Mouse (Mus musculus) midbrain, postnatal 0 days (tissue): Measurements from ENCODE around the gene Foxk2. TPM values are rescaled to one million over a fixed set of nuclear protein-coding genes. Genes with fewer than 3 reads are reported as not detected.

Experiments
- ATAC-seq: fragments of 200-750 bp; cut with Nextera tagmentation; 2 replicates; pipeline ENCODE4 v1.8.0; 2017; ENCODE audit warnings: moderate number of reproducible peaks, mild to moderate bottlenecking, moderate TSS enrichment, moderate library complexity; ENCODE audit not compliant: low FRiP score
- DNase-seq: peaks from one replicate; pipeline ENCODE4 v3.0.0-alpha.2; 2015; ENCODE audit warnings: low spot score
- H3K27ac ChIP-seq: fragments of 300-500 bp; sonication (generic); 2 replicates; pipeline ENCODE4 v1.5.1; 2014; ENCODE audit warnings: low read depth, mild to moderate bottlenecking, low read length, mixed read lengths
- H3K27me3 ChIP-seq: fragments of 300-500 bp; sonication (generic); 2 replicates; pipeline ENCODE4 v1.6.1; 2014; ENCODE audit warnings: low read length, control low read depth, mixed read lengths; ENCODE audit not compliant: insufficient read depth
- H3K36me3 ChIP-seq: fragments of 300-500 bp; sonication (generic); 2 replicates; pipeline ENCODE4 v1.6.1; 2014; ENCODE audit warnings: low read length, control low read depth, mixed read lengths; ENCODE audit not compliant: insufficient read depth
- H3K4me1 ChIP-seq: fragments of 300-500 bp; sonication (generic); 2 replicates; pipeline ENCODE4 v1.6.1; 2014; ENCODE audit warnings: mild to moderate bottlenecking, control low read depth, antibody characterized with exemption, low read length, mixed read lengths; ENCODE audit not compliant: insufficient read depth
- H3K4me2 ChIP-seq: fragments of 300-500 bp; sonication (generic); 2 replicates; pipeline ENCODE4 v1.6.1; 2014; ENCODE audit warnings: low read depth, mild to moderate bottlenecking, low read length, mixed read lengths; ENCODE audit not compliant: poor library complexity, severe bottlenecking
- H3K4me3 ChIP-seq: fragments of 300-500 bp; sonication (generic); 2 replicates; pipeline ENCODE4 v1.5.1; 2014; ENCODE audit warnings: low read depth, mild to moderate bottlenecking, low read length, moderate library complexity
- H3K9ac ChIP-seq: fragments of 300-500 bp; sonication (generic); replicated peaks from 2 replicates; pipeline ENCODE4 v1.6.1; 2014; ENCODE audit warnings: mild to moderate bottlenecking, low read length, moderate library complexity, mixed read lengths; ENCODE audit not compliant: poor library complexity, severe bottlenecking
- H3K9me3 ChIP-seq: fragments of 300-500 bp; sonication (generic); 2 replicates; pipeline ENCODE4 v1.6.1; 2016; ENCODE audit warnings: low read length, control low read depth
- CTCF ChIP-seq: IDR thresholded peaks from 2 replicates; pipeline ENCODE4 v1.5.1; 2016; ENCODE audit warnings: antibody characterized with exemption, mild to moderate bottlenecking
- WGBS: fragments of 180-500 bp; shearing (Covaris S2); extraction: QIAGEN DNeasy Blood & Tissue Kit; methylation state at CpG from one replicate; pipeline ENCODE4 v1.1.7; 2014; 5-methylcytosine and 5-hydroxymethylcytosine counted together
- polyA plus RNA-seq: library from polyadenylated mRNA; unstranded; fragments of >200 nt; fragmentation: Nextera tagmentation; extraction: Ambion mirVana; gene quantifications from 2 replicates; pipeline ENCODE4 v1.2.1, GENCODE M21; 2015
- total RNA-seq: library from RNA; depleted of rRNA; stranded (reverse); fragments of >200 nt; gene quantifications from 2 replicates; pipeline ENCODE4 v1.2.3, GENCODE M21; 2014

Gene Foxk2
- total and polyA plus RNA-seq, 2 experiments from 2014 or later = 13.2 to 92.9 TPM

DNA sequence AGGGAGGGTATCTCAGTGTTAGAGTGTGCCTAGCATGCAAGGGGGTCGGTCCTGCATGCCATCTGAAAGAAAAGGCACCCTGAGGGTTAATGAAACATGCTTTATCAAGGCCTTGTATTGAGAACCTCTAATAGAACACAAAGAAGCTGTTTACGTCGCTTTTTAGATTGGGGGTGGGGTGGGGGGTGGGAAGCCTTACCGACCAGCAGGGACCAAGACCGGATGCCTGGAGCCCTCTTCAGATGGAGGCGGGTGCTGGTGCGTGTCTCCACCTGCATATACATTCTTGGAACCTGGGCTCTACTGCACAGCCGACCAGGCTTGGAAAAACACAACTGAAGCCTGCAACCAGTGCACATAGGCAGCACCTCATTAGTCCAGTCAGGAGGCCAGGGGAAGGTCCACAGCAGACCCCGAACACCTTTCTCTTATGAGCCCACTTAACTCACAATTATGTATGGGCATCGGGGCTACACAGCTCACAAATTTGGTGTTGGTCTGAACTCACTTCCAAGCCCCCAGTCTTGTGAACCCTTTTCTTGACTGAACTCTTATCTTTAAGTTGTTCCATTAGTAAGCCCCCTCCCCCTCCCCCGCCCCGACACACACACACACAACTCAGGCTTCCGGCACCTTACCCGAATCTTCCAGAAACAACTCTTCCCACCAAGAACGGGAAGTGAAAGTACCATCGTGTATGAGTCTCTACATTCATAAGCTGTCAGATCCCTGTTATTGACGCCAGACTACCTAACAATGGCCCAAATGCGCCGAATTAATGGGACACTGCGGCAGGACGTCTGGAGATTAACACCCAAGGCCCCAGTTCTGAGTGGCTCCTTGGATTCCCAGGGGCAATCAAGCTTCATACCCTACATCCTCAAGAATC is 31.4 kb upstream of the Foxk2 start:
- Histone ChIP-seq H3K9me3 (no peaks in the 10 kb centered on the region), H3K4me1 (peaks cover 8% of the 10 kb centered on the region), H3K27me3 (no peaks in the 10 kb centered on the region), H3K36me3 (peaks cover 28% of the 10 kb centered on the region), H3K9ac (peak overlapping the region; percentile 59), H3K4me3 (peak overlapping the region; percentile 68), H3K27ac (peak overlapping the region; percentile 62), H3K4me2 (peak overlapping the region; percentile 68)
- ATAC-seq (no peak), DNase-seq (no peak)
- 25% methylated on average over 21 of the region's 21 CpGs for WGBS
- TF ChIP-seq CTCF = no peak

DNA sequence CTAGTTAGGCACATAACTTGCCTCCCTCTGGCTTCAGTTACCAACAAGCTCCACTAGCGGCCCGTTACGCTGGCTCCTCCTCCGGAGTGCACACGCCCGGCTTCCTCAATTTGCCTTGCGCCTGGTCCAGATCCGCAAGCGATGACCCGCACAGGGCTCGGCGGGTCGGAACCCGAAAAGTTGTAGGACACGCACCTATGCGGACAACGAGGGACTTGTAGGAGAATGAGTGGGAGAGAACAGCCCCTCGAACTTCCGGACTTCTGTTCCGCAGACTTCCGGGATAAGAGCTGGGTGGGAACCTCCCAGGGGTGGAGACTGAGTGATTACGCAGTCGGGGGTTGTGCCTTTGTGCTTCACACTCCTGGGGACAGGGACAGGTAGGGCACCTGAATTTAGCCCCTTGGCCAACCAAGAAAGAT is 30.8 kb upstream of the Foxk2 start, which contains the start of gene Cybc1:
TSS of gene Cybc1 (minus strand) at position 305 of the 422 bp plus-strand sequence.
- ATAC-seq (peak; percentile 83), DNase-seq (peak; percentile 78)
- Histone ChIP-seq H3K36me3 (peaks cover 22% of the 10 kb centered on the region), H3K4me2 (peak within 1 kb of the TSS; percentile 68), H3K27me3 (no peaks in the 10 kb centered on the region), H3K9ac (peak within 1 kb of the TSS; percentile 59), H3K4me1 (peaks cover 8% of the 10 kb centered on the region), H3K9me3 (no peaks in the 10 kb centered on the region), H3K27ac (peak within 1 kb of the TSS; percentile 62), H3K4me3 (peak within 1 kb of the TSS; percentile 68)
- WGBS = under 1% methylated on average over 23 of the region's 23 CpGs
- TF ChIP-seq CTCF = peak; percentile 29; the same call in 1 of the 2 replicates

DNA sequence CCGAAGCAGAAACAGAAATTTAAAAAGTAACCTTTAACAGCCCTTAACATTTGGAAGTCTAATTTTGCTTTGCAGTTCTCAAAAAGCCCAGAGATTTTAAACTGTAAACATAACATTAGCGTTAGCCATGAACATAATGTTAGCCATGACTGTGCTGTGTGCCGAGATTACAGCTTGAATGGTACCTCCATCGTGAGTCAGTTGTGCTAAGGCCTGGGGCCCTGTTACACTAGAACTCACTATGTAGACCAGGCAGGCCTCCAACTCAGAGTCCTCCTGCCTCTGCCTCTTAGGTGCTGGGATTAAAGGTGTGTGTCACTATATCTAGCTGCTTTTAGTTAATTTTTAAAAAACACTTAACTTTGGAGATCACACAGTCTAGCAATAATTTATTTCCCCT is 28.6 kb upstream of the Foxk2 start:
- no peak for ATAC-seq
- Histone ChIP-seq H3K4me3 (no peak overlapping the region), H3K36me3 (peaks cover 5% of the 10 kb centered on the region; the same call in 1 of the 2 replicates), H3K4me1 (peaks cover 9% of the 10 kb centered on the region), H3K27me3 (no peaks in the 10 kb centered on the region), H3K9me3 (no peaks in the 10 kb centered on the region), H3K27ac (no peak overlapping the region), H3K4me2 (no peak overlapping the region), H3K9ac (no peak overlapping the region)
- TF ChIP-seq CTCF = no peak
- WGBS = 77% methylated on average over 4 of the region's 4 CpGs
- DNase-seq = no peak

DNA sequence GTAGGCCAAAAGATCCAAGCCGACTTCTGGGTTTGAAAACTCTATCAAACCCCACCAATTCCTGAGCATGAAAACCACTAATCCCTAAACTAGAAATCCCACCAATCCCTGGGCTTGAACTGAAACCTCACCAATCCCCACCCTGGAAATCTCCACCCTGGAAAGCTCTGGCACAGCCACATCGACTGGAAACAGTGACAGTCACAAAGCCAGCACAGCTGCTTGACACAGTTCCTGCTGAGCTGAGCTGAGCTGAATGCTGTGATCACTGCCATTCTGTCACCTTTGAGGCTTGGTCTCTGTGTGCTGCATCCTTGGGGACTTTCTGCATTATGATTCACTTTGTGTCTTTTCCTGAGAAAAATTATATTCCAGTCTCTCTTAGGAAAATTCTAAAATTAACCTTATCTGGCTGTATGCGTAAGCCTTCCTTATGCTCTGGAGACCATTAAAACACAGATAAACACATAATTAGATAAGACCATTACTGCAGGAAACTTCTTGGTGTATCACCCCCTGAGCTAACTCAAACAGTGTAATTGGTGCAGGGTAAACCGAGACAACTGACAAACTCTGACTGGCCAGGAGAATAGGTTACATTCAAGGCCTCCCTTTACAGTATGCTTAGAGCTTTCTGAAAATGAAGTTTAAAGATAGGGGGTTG is 28.0 kb upstream of the Foxk2 start:
- no peak for TF ChIP-seq CTCF
- Histone ChIP-seq H3K27ac (no peak overlapping the region), H3K9ac (no peak overlapping the region), H3K36me3 (peaks cover 4% of the 10 kb centered on the region; the same call in 1 of the 2 replicates), H3K4me1 (peaks cover 12% of the 10 kb centered on the region), H3K4me2 (no peak overlapping the region), H3K9me3 (no peaks in the 10 kb centered on the region), H3K4me3 (no peak overlapping the region), H3K27me3 (no peaks in the 10 kb centered on the region)
- WGBS = 44% methylated on average over 4 of the region's 4 CpGs
- no peak for ATAC-seq
- DNase-seq = peak; percentile 22

DNA sequence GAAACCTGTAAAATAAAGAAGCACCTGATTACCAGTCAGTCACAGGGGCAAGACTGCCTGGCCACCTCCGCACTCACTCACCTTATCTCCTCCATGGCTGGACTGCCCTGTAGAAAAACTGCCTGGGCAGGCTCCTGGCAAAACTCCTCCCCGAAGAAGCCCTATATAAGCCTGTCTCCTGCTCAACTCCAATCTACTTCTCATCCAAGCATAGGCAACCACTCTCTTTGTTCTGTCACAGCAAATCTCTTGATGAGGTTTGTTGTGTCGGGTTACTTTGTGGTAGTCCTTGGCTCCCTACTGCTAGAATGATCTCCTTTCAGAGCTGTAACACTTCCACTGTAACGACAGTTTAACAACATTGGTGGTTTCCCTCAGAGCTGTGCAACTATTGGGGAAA is 27.1 kb upstream of the Foxk2 start:
- no peaks in the 10 kb centered on the region for H3K36me3 ChIP-seq
- H3K27me3 ChIP-seq = no peaks in the 10 kb centered on the region
- ATAC-seq (no peak), DNase-seq (no peak)
- WGBS = 30% methylated on average over 4 of the region's 4 CpGs
- no peak overlapping the region for H3K27ac ChIP-seq
- no peak overlapping the region for H3K4me3 ChIP-seq
- H3K4me1 ChIP-seq = peaks cover 11% of the 10 kb centered on the region
- H3K4me2 ChIP-seq = no peak overlapping the region
- TF ChIP-seq CTCF = no peak
- no peak overlapping the region for H3K9ac ChIP-seq
- H3K9me3 ChIP-seq = no peaks in the 10 kb centered on the region
